Mouse (Mus musculus): ENCODE data around the gene Spata2.

GRCm38 (mm10) chr2:167537476-167538297 lies 45.0 kb upstream of the Spata2 start, which contains the start of gene Snai1:
- TF ChIP-seq TCF3 (IDR thresholded peaks at IDR 0.05; ENCODE audit: insufficient read length, low read depth): peak; percentile 29
- TF ChIP-seq TCF12 (IDR thresholded peaks at IDR 0.05; ENCODE audit: insufficient read depth, poor library complexity, severe bottlenecking): no peak
